In genomic region chr6:45088304-45088703, GRCm38 (mm10) we compare ENCODE assay signal across 25 mouse cellular contexts. TPM values are rescaled to one million over a fixed set of nuclear protein-coding genes. Genes with fewer than 3 reads are reported as not detected.
DNase-seq lines count a peak whose midpoint lies in the region; ATAC-seq lines count a peak whose summit lies in the region.
"Had no signal": no experiment of that assay in that cellular context is flagged by ENCODE, and none has a peak within 500 bp of the region (broad histone marks: within the 10 kb centered on the region; RNA-seq: fewer than 3 reads in every experiment).

No protein-coding gene starts in this region.

- no peak overlapping the region for H3K9ac ChIP-seq in lung, embryonic 16.5 days (ENCODE audit: low read length)
- no peak overlapping the region for H3K9ac ChIP-seq in forebrain, embryonic 15.5 days (replicated peaks)
- H3K9ac ChIP-seq: embryonic facial prominence, embryonic 13.5 days; forebrain, postnatal 0 days; heart, embryonic 12.5 days; hindbrain, embryonic 14.5 days; limb, embryonic 13.5 days had no signal

- H3K27ac ChIP-seq in lung, embryonic 16.5 days (ENCODE audit: low read length) = no peak overlapping the region
- H3K27ac ChIP-seq in forebrain, embryonic 15.5 days (replicated peaks) = no peak overlapping the region
- H3K27ac ChIP-seq: embryonic facial prominence, embryonic 13.5 days; forebrain, embryonic 10.5 days; heart, adult 2 months; hindbrain, embryonic 14.5 days; limb, embryonic 13.5 days had no signal

- ATAC-seq in cerebellum, adult (ENCODE audit: insufficient number of reproducible peaks, low FRiP score, low TSS enrichment) = peak; percentile 58; the same call in 1 of the 2 replicates
- 0 out of 2 replicates have a peak, but pooled peaks have one; percentile 43 for ATAC-seq in lung, embryonic 16.5 days (ENCODE audit: low read depth)
- no peak for ATAC-seq in forebrain, embryonic 15.5 days (replicated peaks)
- ATAC-seq: CD4-positive, CD25-positive, alpha-beta regulatory T cell, adult 4 months; forebrain, postnatal 0 days; inflammation-experienced regulatory T-cells, adult 6 months had no signal

- H3K4me2 ChIP-seq in lung, embryonic 16.5 days (ENCODE audit: low read depth, low read length) = no peak overlapping the region
- no peak overlapping the region for H3K4me2 ChIP-seq in forebrain, embryonic 15.5 days (replicated peaks)
- H3K4me2 ChIP-seq: embryonic facial prominence, embryonic 13.5 days; heart, embryonic 12.5 days; hindbrain, embryonic 14.5 days; limb, embryonic 13.5 days; liver, embryonic 11.5 days had no signal

- no peaks in the 10 kb centered on the region for H3K9me3 ChIP-seq in lung, embryonic 16.5 days (ENCODE audit: control insufficient read depth, low read length)
- H3K9me3 ChIP-seq in forebrain, embryonic 15.5 days = no peaks in the 10 kb centered on the region
- H3K9me3 ChIP-seq: embryonic facial prominence, embryonic 13.5 days; forebrain, embryonic 10.5 days; heart, embryonic 12.5 days; limb, embryonic 13.5 days had no signal

- H3K27me3 ChIP-seq in lung, embryonic 16.5 days (ENCODE audit: control insufficient read depth, insufficient read depth, low read depth, low read length) = no peaks in the 10 kb centered on the region
- no peaks in the 10 kb centered on the region for H3K27me3 ChIP-seq in forebrain, embryonic 15.5 days
- H3K27me3 ChIP-seq: embryonic facial prominence, embryonic 13.5 days; heart, embryonic 12.5 days; limb, embryonic 13.5 days had no signal

- H3K4me1 ChIP-seq in lung, embryonic 16.5 days (replicated peaks; ENCODE audit: control insufficient read depth, insufficient read depth, low read length) = no peaks in the 10 kb centered on the region
- H3K4me1 ChIP-seq in forebrain, embryonic 15.5 days = no peaks in the 10 kb centered on the region
- H3K4me1 ChIP-seq: embryonic facial prominence, embryonic 13.5 days; forebrain, embryonic 10.5 days; heart, embryonic 12.5 days; limb, embryonic 13.5 days had no signal

- DNase-seq in cerebellum, postnatal 36 days = no peak
- DNase-seq in lung, postnatal 14 days = no peak
- peak; percentile 7 for DNase-seq in adrenal gland, adult 8-10 months
- DNase-seq in adrenal gland, postnatal 36 days = peak; percentile 13 to 23
- no peak for DNase-seq in thymus, postnatal 4 days
- DNase-seq: forebrain, postnatal 0 days; heart, adult 2 months; kidney, adult 11 months; kidney, postnatal 25 days; midbrain, embryonic 14.5 days; right cerebral cortex, postnatal 25 days; thymus, postnatal 14 days had no signal

- H3K36me3 ChIP-seq in lung, embryonic 16.5 days (ENCODE audit: control insufficient read depth, insufficient read depth, low read length) = no peaks in the 10 kb centered on the region
- no peaks in the 10 kb centered on the region for H3K36me3 ChIP-seq in forebrain, embryonic 15.5 days
- H3K36me3 ChIP-seq: embryonic facial prominence, embryonic 13.5 days; forebrain, embryonic 10.5 days; heart, embryonic 12.5 days; limb, embryonic 13.5 days had no signal

- WGBS in lung, embryonic 16.5 days = 31% methylated on average over 1 of the region's 1 CpGs
- 88% methylated on average over 1 of the region's 1 CpGs for WGBS in forebrain, embryonic 15.5 days

- no peak overlapping the region for H3K4me3 ChIP-seq in lung, embryonic 16.5 days (ENCODE audit: low read length)
- H3K4me3 ChIP-seq in forebrain, embryonic 15.5 days = no peak overlapping the region
- H3K4me3 ChIP-seq: embryonic facial prominence, embryonic 13.5 days; forebrain, embryonic 10.5 days; heart, adult 2 months; heart, embryonic 12.5 days; limb, embryonic 13.5 days had no signal

RNA-seq across cellular contexts. Expression of gene Cntnap2, which starts 29.1 kb away (rescaled TPM):
- 1.1 and 1.2 TPM in 2 replicates for polyA plus RNA-seq in lung, embryonic 16.5 days (2015; fragmentation: Nextera tagmentation; extraction: Ambion mirVana)
- 1 to 10 TPM; 1.9 to 2.9 (median 2.4) TPM for total RNA-seq in adrenal gland, adult 8-10 months (2022)
- total RNA-seq in adrenal gland, postnatal 36 days (2021) = 1 to 10 TPM in 1 of 2 experiments, under 1 TPM in 1; 0.76 to 2.0 TPM
- 64.6 and 67.0 TPM in 2 replicates for polyA plus RNA-seq in forebrain, embryonic 15.5 days (2015; fragmentation: Nextera tagmentation; extraction: Ambion mirVana)
- total RNA-seq: heart, adult 2 months; hematopoietic stem cell, adult 5-6 weeks; monocyte, adult 5-6 weeks had no signal
- polyA plus RNA-seq: inflammation-experienced regulatory T-cells, adult 6 months had no signal

Comparison
In these comparisons a context has a peak if more than half of its experiments do, and no peak if none do; other contexts are left out.
1. DNase-seq: peak in adrenal gland, adult 8-10 months (single experiment) and adrenal gland, postnatal 36 days (2 of 2); none in cerebellum, postnatal 36 days (0 of 2), lung, postnatal 14 days (single experiment) and thymus, postnatal 4 days (single experiment).